Mouse (Mus musculus) small intestine, adult 2 months (tissue): Measurements from ENCODE around the gene Hist1h3e.

Experiments
- CTCF ChIP-seq: fragments of 200-500 bp; IDR thresholded peaks from 2 replicates; pipeline ENCODE4 v1.5.1; 2012; ENCODE audit warnings: low read depth, mild to moderate bottlenecking, control low read depth, inconsistent platforms, low read length, moderate library complexity, mixed read lengths; ENCODE audit not compliant: insufficient replicate concordance, insufficient read length; ENCODE audit errors: extremely low read depth
- POLR2A ChIP-seq: fragments of 200-500 bp; IDR thresholded peaks from 2 replicates; pipeline ENCODE4 v1.6.1; 2012; ENCODE audit warnings: low read depth, mild to moderate bottlenecking, control low read depth, inconsistent platforms, low read length, moderate library complexity

DNA sequence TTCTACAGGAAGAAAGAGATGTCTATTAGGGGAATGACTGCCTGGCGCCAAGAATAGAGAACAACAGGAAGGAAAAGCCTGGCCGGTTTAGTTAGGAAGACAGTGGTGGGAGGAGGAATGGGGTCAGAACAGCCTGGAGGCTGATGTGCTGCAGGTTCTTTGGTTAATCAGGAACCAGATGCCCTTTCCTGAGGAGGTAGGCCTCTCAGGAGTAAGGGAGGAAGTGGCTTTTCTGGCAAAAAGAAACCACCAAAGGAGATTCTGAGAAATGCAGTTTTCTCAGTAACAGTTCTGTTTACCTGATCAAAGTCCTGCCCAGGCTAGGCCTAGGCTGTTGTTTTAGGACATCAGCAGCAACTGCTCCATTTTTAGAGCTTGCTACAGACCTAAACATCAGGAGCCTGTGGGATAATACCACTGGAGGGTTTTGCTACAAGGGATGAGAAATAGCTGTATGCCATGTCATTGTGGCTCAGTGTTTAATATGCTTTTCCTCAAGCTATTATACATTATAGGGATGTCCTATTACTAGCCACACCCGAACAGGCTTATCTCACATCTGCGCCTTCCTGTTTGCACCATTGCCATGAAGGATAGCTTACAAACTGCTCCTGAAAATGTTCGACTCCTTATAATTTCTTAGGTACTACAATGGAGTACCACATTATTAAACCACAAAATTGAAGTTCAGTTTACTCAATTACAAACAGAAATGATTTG lies 31.0 kb upstream of the Hist1h3e start:
- TF ChIP-seq CTCF (no peak), POLR2A (no peak)
